Mouse (Mus musculus) lung, adult 2 months (tissue): Measurements from ENCODE around the gene Pou5f1.

ENCODE experiments used
- CTCF ChIP-seq: fragments of 200-500 bp; IDR thresholded peaks from 2 replicates; pipeline ENCODE4 v1.5.1; 2011; ENCODE audit warnings: mild to moderate bottlenecking, low read length, control low read depth; ENCODE audit not compliant: insufficient read depth
- POLR2A ChIP-seq: fragments of 200-500 bp; IDR thresholded peaks from 2 replicates; pipeline ENCODE4 v1.6.1; 2011; ENCODE audit warnings: low read depth, mild to moderate bottlenecking, control low read depth, low read length, borderline replicate concordance; ENCODE audit errors: extremely low read depth

- no peak for TF ChIP-seq CTCF
- no peak for TF ChIP-seq POLR2A
These were observed 19.1 kb upstream of the Pou5f1 start for GRCm38 (mm10) chr17:35486726-35487125.
